Mouse (Mus musculus): Measurements from ENCODE around the gene Layn. TPM values are rescaled to one million over a fixed set of nuclear protein-coding genes. Genes with fewer than 3 reads are reported as not detected.

The Layn gene
- polyA plus RNA-seq, 1 experiment from 2014 or later = 1.2 TPM

GRCm38 (mm10) chr9:51020351-51020750 lies 56.5 kb downstream of the Layn start:
- Histone ChIP-seq H3K4me2 (ENCODE audit: low read length) (no peak overlapping the region), H3K9me3 (replicated peaks; ENCODE audit: control insufficient read depth, low read length, poor library complexity, severe bottlenecking) (no peaks in the 10 kb centered on the region), H3K9ac (ENCODE audit: low read depth, low read length) (no peak overlapping the region), H3K27ac (ENCODE audit: low read length) (no peak overlapping the region), H3K36me3 (ENCODE audit: control insufficient read depth, insufficient read depth, low read length) (no peaks in the 10 kb centered on the region), H3K4me1 (ENCODE audit: control insufficient read depth, insufficient read depth, low read length) (no peaks in the 10 kb centered on the region), H3K27me3 (ENCODE audit: control insufficient read depth, insufficient read depth, low read depth, low read length) (no peaks in the 10 kb centered on the region), H3K4me3 (ENCODE audit: low read depth, low read length) (no peak overlapping the region)
- no peak for ATAC-seq
- 85% methylated on average over 3 of the region's 3 CpGs for WGBS

DNA sequence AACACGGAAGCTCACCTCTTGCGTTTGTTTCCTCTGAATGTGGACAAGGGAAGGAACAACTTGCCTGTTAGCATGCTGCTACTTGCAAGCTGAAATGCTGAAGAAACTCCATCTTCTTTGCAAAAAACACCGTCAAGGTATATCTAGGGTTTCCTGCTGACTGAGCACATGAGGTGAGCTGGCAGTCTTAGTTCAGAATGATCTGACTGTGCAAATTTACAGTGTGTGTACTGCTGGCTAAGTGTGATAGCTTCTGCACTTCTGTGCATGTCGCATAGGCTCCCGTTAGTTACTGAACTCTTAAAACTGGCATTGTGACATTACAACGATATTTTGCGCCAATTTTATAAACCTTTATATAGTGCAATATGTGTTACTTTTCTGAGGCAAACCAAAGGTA lies 57.2 kb downstream of the Layn start:
- Histone ChIP-seq H3K36me3 (ENCODE audit: control insufficient read depth, insufficient read depth, low read length) (no peaks in the 10 kb centered on the region), H3K4me1 (ENCODE audit: control insufficient read depth, insufficient read depth, low read length) (no peaks in the 10 kb centered on the region), H3K9ac (ENCODE audit: low read depth, low read length) (no peak overlapping the region), H3K27ac (ENCODE audit: low read length) (no peak overlapping the region), H3K9me3 (replicated peaks; ENCODE audit: control insufficient read depth, low read length, poor library complexity, severe bottlenecking) (no peaks in the 10 kb centered on the region), H3K4me2 (ENCODE audit: low read length) (no peak overlapping the region), H3K27me3 (ENCODE audit: control insufficient read depth, insufficient read depth, low read depth, low read length) (no peaks in the 10 kb centered on the region), H3K4me3 (ENCODE audit: low read depth, low read length) (no peak overlapping the region)
- WGBS = 82% methylated on average over 7 of the region's 7 CpGs
- ATAC-seq = no peak

GRCm38 (mm10) chr9:51015732-51016131 lies 61.2 kb downstream of the Layn start:
- H3K36me3 ChIP-seq (ENCODE audit: control insufficient read depth, insufficient read depth, low read length) = no peaks in the 10 kb centered on the region
- no peak overlapping the region for H3K9ac ChIP-seq (ENCODE audit: low read depth, low read length)
- H3K4me2 ChIP-seq (ENCODE audit: low read length) = no peak overlapping the region
- no peaks in the 10 kb centered on the region for H3K9me3 ChIP-seq (replicated peaks; ENCODE audit: control insufficient read depth, low read length, poor library complexity, severe bottlenecking)
- no peaks in the 10 kb centered on the region for H3K4me1 ChIP-seq (ENCODE audit: control insufficient read depth, insufficient read depth, low read length)
- no peak overlapping the region for H3K4me3 ChIP-seq (ENCODE audit: low read depth, low read length)
- no peak for ATAC-seq
- WGBS = 60% methylated on average over 4 of the region's 4 CpGs
- H3K27me3 ChIP-seq (ENCODE audit: control insufficient read depth, insufficient read depth, low read depth, low read length) = no peaks in the 10 kb centered on the region
- H3K27ac ChIP-seq (ENCODE audit: low read length) = no peak overlapping the region

DNA sequence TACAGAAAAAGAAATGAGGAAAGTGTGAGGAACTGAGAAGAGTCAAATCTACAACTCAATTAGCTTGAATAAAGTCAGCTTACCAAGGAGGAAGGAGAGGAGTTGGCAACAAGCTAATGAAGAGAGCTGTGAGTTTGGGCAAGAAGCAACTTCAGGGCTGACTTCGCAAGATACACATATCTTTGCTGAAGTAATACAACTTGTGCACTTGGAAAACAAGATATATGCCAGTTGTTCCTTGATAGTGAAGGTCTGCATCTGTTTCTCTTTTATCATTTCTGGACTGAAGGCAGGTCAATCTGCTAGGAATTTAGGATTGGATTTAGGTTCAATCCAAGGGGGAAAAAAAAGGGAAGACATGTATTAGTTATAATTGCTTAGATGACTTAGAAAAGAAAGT lies 63.2 kb downstream of the Layn start:
- H3K27ac ChIP-seq (ENCODE audit: low read length) = no peak overlapping the region
- no peak overlapping the region for H3K9ac ChIP-seq (ENCODE audit: low read depth, low read length)
- no peaks in the 10 kb centered on the region for H3K9me3 ChIP-seq (replicated peaks; ENCODE audit: control insufficient read depth, low read length, poor library complexity, severe bottlenecking)
- 92% methylated on average over 1 of the region's 1 CpGs for WGBS
- H3K4me3 ChIP-seq (ENCODE audit: low read depth, low read length) = no peak overlapping the region
- peaks cover 4% of the 10 kb centered on the region for H3K4me1 ChIP-seq (ENCODE audit: control insufficient read depth, insufficient read depth, low read length)
- no peak overlapping the region for H3K4me2 ChIP-seq (ENCODE audit: low read length)
- no peaks in the 10 kb centered on the region for H3K36me3 ChIP-seq (ENCODE audit: control insufficient read depth, insufficient read depth, low read length)
- no peak for ATAC-seq
- H3K27me3 ChIP-seq (ENCODE audit: control insufficient read depth, insufficient read depth, low read depth, low read length) = no peaks in the 10 kb centered on the region

DNA sequence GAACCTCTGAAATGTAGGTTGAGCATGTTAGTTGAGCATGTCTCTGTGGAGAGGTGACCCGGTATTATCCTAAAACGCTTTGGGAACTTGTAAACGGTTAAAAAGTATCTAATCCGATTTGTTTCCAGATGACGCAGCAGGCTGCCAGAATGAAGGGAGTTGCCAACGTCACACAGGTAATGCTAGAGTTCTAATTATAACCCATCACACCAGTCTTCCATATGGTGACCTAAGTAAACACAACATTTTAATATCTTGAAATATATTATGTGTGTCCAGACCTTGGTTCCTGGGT lies 67.3 kb downstream of the Layn start:
- no peaks in the 10 kb centered on the region for H3K36me3 ChIP-seq (ENCODE audit: control insufficient read depth, insufficient read depth, low read length)
- H3K9ac ChIP-seq (ENCODE audit: low read depth, low read length) = peak overlapping the region; percentile 42; the same call in 1 of the 2 replicates
- WGBS = 3% methylated on average over 6 of the region's 6 CpGs
- H3K9me3 ChIP-seq (replicated peaks; ENCODE audit: control insufficient read depth, low read length, poor library complexity, severe bottlenecking) = no peaks in the 10 kb centered on the region
- ATAC-seq = no peak
- H3K4me1 ChIP-seq (ENCODE audit: control insufficient read depth, insufficient read depth, low read length) = peaks cover 13% of the 10 kb centered on the region
- H3K27me3 ChIP-seq (ENCODE audit: control insufficient read depth, insufficient read depth, low read depth, low read length) = no peaks in the 10 kb centered on the region
- H3K4me3 ChIP-seq (ENCODE audit: low read depth, low read length) = peak overlapping the region; percentile 76
- no peak overlapping the region for H3K27ac ChIP-seq (ENCODE audit: low read length)
- H3K4me2 ChIP-seq (ENCODE audit: low read length) = peak overlapping the region; percentile 52

- H3K4me2 ChIP-seq (ENCODE audit: low read length) = peak within 1 kb of the TSS; percentile 54
- H3K4me1 ChIP-seq (ENCODE audit: control insufficient read depth, insufficient read depth, low read length) = peaks cover 13% of the 10 kb centered on the region
- H3K9ac ChIP-seq (ENCODE audit: low read depth, low read length) = peak within 1 kb of the TSS; percentile 77
- H3K27ac ChIP-seq (ENCODE audit: low read length) = peak within 1 kb of the TSS; percentile 78
- no peaks in the 10 kb centered on the region for H3K36me3 ChIP-seq (ENCODE audit: control insufficient read depth, insufficient read depth, low read length)
- H3K27me3 ChIP-seq (ENCODE audit: control insufficient read depth, insufficient read depth, low read depth, low read length) = no peaks in the 10 kb centered on the region
- peak within 1 kb of the TSS; percentile 76 for H3K4me3 ChIP-seq (ENCODE audit: low read depth, low read length)
- no peaks in the 10 kb centered on the region for H3K9me3 ChIP-seq (replicated peaks; ENCODE audit: control insufficient read depth, low read length, poor library complexity, severe bottlenecking)
- WGBS = under 1% methylated on average over 43 of the region's 85 CpGs
- ATAC-seq = peak; percentile 98
These were observed 67.8 kb downstream of the Layn start, which contains the start of gene Sik2 for GRCm38 (mm10) chr9:51008841-51009655. Gene Sik2, minus strand, starts transcription at chr9:51009073.

DNA sequence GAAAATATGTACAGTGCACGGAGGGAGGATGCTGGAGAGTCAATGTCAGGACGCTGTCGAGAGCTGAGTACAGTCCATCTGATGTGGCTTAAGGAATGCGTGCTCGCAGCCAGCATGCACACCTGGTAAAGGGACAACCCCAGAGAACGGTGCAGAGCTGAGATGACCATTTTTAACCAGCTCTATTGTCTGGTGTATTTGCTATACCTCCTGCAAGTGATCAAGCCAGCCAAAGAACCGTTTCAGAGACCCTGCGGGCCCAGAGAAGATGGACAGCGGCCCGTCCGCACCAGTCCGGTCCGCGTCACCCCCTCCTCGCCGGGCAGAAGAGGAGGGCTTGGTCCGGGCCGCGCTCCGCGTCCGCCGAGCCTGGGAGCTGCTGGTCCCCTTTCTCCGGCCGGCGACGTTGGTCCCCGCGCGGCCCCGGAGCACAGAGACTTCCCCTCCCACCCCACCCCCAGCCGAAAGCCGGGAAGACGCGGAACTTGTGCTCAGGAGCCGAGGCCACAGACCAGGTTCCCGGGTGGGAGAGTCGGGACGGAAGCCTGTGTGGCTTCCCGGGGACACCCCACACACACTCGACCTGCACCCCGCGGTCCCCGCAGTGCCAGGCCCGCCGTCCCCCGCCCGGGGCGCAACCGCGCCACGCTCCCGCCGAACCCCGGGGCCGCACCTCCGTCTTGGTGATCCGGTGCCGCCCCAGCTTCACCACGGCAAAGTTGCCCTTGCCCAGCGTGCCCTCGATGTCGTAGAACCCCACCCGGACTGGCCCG lies 68.6 kb downstream of the Layn start:
- Histone ChIP-seq H3K4me2 (ENCODE audit: low read length) (peak overlapping the region; percentile 54), H3K9me3 (replicated peaks; ENCODE audit: control insufficient read depth, low read length, poor library complexity, severe bottlenecking) (no peaks in the 10 kb centered on the region), H3K36me3 (ENCODE audit: control insufficient read depth, insufficient read depth, low read length) (no peaks in the 10 kb centered on the region), H3K27me3 (ENCODE audit: control insufficient read depth, insufficient read depth, low read depth, low read length) (no peaks in the 10 kb centered on the region), H3K27ac (ENCODE audit: low read length) (peak overlapping the region; percentile 78), H3K4me3 (ENCODE audit: low read depth, low read length) (peak overlapping the region; percentile 76), H3K4me1 (ENCODE audit: control insufficient read depth, insufficient read depth, low read length) (peaks cover 13% of the 10 kb centered on the region), H3K9ac (ENCODE audit: low read depth, low read length) (peak overlapping the region; percentile 77)
- ATAC-seq = peak; percentile 70
- WGBS = under 1% methylated on average over 55 of the region's 65 CpGs

- Histone ChIP-seq H3K27ac (ENCODE audit: low read length) (no peak overlapping the region; the same call in 1 of the 2 replicates), H3K9ac (ENCODE audit: low read depth, low read length) (peak overlapping the region; percentile 77), H3K4me1 (ENCODE audit: control insufficient read depth, insufficient read depth, low read length) (peaks cover 13% of the 10 kb centered on the region), H3K9me3 (replicated peaks; ENCODE audit: control insufficient read depth, low read length, poor library complexity, severe bottlenecking) (no peaks in the 10 kb centered on the region), H3K27me3 (ENCODE audit: control insufficient read depth, insufficient read depth, low read depth, low read length) (no peaks in the 10 kb centered on the region), H3K36me3 (ENCODE audit: control insufficient read depth, insufficient read depth, low read length) (no peaks in the 10 kb centered on the region), H3K4me3 (ENCODE audit: low read depth, low read length) (peak overlapping the region; percentile 76), H3K4me2 (ENCODE audit: low read length) (peak overlapping the region; percentile 54)
- WGBS = 12% methylated on average over 10 of the region's 10 CpGs
- no peak for ATAC-seq
These were observed 69.2 kb downstream of the Layn start for GRCm38 (mm10) chr9:51007726-51008067.

DNA sequence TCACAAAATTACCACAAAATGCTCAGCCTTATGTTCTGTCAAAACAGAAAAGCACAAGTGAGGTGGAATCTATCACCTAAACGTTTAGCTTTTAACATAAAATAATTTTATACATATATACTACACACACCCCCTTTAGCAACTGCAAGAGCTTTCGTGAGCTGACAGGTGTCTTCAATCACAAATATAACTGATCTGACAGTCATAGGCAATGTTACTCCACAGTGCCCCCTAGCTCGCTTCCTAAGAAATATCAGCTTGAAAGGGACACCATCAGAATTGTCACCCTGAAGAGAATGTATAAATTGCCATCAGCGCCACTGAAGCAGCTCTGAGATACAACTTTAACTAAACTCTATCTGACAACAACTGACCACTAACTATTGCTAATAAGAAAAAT lies 70.0 kb downstream of the Layn start:
- H3K27me3 ChIP-seq (ENCODE audit: control insufficient read depth, insufficient read depth, low read depth, low read length) = no peaks in the 10 kb centered on the region
- no peak overlapping the region for H3K27ac ChIP-seq (ENCODE audit: low read length)
- no peaks in the 10 kb centered on the region for H3K36me3 ChIP-seq (ENCODE audit: control insufficient read depth, insufficient read depth, low read length)
- no peak overlapping the region for H3K9ac ChIP-seq (ENCODE audit: low read depth, low read length)
- no peak overlapping the region for H3K4me3 ChIP-seq (ENCODE audit: low read depth, low read length)
- H3K9me3 ChIP-seq (replicated peaks; ENCODE audit: control insufficient read depth, low read length, poor library complexity, severe bottlenecking) = no peaks in the 10 kb centered on the region
- 4% methylated on average over 4 of the region's 4 CpGs for WGBS
- ATAC-seq = no peak
- H3K4me2 ChIP-seq (ENCODE audit: low read length) = peak overlapping the region; percentile 31; the same call in 1 of the 2 replicates
- peaks cover 15% of the 10 kb centered on the region for H3K4me1 ChIP-seq (ENCODE audit: control insufficient read depth, insufficient read depth, low read length)

Measured in midbrain, embryonic 16.5 days (tissue).